Mouse (Mus musculus): Measurements from ENCODE around the gene Maco1.
A peak's percentile ranks its signal among the peaks of the same experiment; 100 is the strongest.

The Maco1 gene

GRCm38 (mm10) chr4:134853259-134853636 is at the start of gene Maco1:
Gene Maco1, minus strand, starts transcription at chr4:134853345.
- peak; percentile 98 for DNase-seq (ENCODE audit: low read depth, low spot score)

- DNase-seq (ENCODE audit: low read depth, low spot score), result no peak
Measured at GRCm38 (mm10) chr4:134901126-134901525, 48.0 kb upstream of the Maco1 start.

GRCm38 (mm10) chr4:134897256-134897655 is 44.1 kb upstream of the Maco1 start:
- no peak for DNase-seq (ENCODE audit: low read depth, low spot score)

- DNase-seq (ENCODE audit: low read depth, low spot score), result no peak
Measured at GRCm38 (mm10) chr4:134892096-134892495, 39.0 kb upstream of the Maco1 start.

- no peak for DNase-seq (ENCODE audit: low read depth, low spot score)
Measured at GRCm38 (mm10) chr4:134884364-134884763, 31.2 kb upstream of the Maco1 start.

- DNase-seq (ENCODE audit: low read depth, low spot score), result no peak
Measured at GRCm38 (mm10) chr4:134883808-134884207, 30.7 kb upstream of the Maco1 start.

- DNase-seq (ENCODE audit: low read depth, low spot score), result no peak
Measured at GRCm38 (mm10) chr4:134883266-134883665, 30.1 kb upstream of the Maco1 start.

- DNase-seq (ENCODE audit: low read depth, low spot score), result no peak
Measured at GRCm38 (mm10) chr4:134880041-134880440, 26.9 kb upstream of the Maco1 start.

- no peak for DNase-seq (ENCODE audit: low read depth, low spot score)
Measured at GRCm38 (mm10) chr4:134879410-134879981, 26.4 kb upstream of the Maco1 start.

- DNase-seq (ENCODE audit: low read depth, low spot score), result no peak
Measured at GRCm38 (mm10) chr4:134876171-134876570, 23.0 kb upstream of the Maco1 start.

GRCm38 (mm10) chr4:134871950-134872349 is 18.8 kb upstream of the Maco1 start:
- DNase-seq (ENCODE audit: low read depth, low spot score), result no peak

GRCm38 (mm10) chr4:134871477-134871876 is 18.3 kb upstream of the Maco1 start:
- no peak for DNase-seq (ENCODE audit: low read depth, low spot score)

GRCm38 (mm10) chr4:134869815-134870375 is 16.8 kb upstream of the Maco1 start:
- DNase-seq (ENCODE audit: low read depth, low spot score), result no peak

GRCm38 (mm10) chr4:134869068-134869730 is 16.1 kb upstream of the Maco1 start:
- no peak for DNase-seq (ENCODE audit: low read depth, low spot score)

GRCm38 (mm10) chr4:134868490-134868889 is 15.3 kb upstream of the Maco1 start:
- no peak for DNase-seq (ENCODE audit: low read depth, low spot score)

- DNase-seq (ENCODE audit: low read depth, low spot score), result no peak
Measured at GRCm38 (mm10) chr4:134868065-134868464, 14.9 kb upstream of the Maco1 start.

GRCm38 (mm10) chr4:134867661-134868060 is 14.5 kb upstream of the Maco1 start:
- no peak for DNase-seq (ENCODE audit: low read depth, low spot score)

GRCm38 (mm10) chr4:134867213-134867612 is 14.1 kb upstream of the Maco1 start:
- DNase-seq (ENCODE audit: low read depth, low spot score), result no peak

GRCm38 (mm10) chr4:134865789-134866188 is 12.6 kb upstream of the Maco1 start:
- no peak for DNase-seq (ENCODE audit: low read depth, low spot score)

- DNase-seq (ENCODE audit: low read depth, low spot score), result no peak
Measured at GRCm38 (mm10) chr4:134865340-134865739, 12.2 kb upstream of the Maco1 start.

- no peak for DNase-seq (ENCODE audit: low read depth, low spot score)
Measured at GRCm38 (mm10) chr4:134863937-134864729, 11.0 kb upstream of the Maco1 start, which contains the start of gene Rhd. Gene Rhd, plus strand, starts transcription at chr4:134864536.

- no peak for DNase-seq (ENCODE audit: low read depth, low spot score)
Measured at GRCm38 (mm10) chr4:134862996-134863395, 9.9 kb upstream of the Maco1 start.
